Mouse (Mus musculus) gastrocnemius, postnatal 10 days (tissue): Measurements from ENCODE around the gene BC004004. TPM values are rescaled to one million over a fixed set of nuclear protein-coding genes. Genes with fewer than 3 reads are reported as not detected.
A peak's percentile ranks its signal among the peaks of the same experiment; 100 is the strongest.
"Not testable (repeated sequence)": the region's sequence is repeated elsewhere in the genome, so short reads cannot be mapped to it uniquely, and the experiment has no call there.

Experiments
- DNase-seq: peaks from one replicate; pipeline ENCODE4 v3.0.0; 2021; ENCODE audit warnings: mixed read lengths
- total RNA-seq, 2 experiments: library from RNA; stranded (reverse); gene quantifications; 2 replicates each; pipeline ENCODE4 v1.2.3; 2021

The BC004004 gene
- total RNA-seq, 2 experiments from 2014 or later, result 115 to 118 TPM

- DNase-seq, result peak; percentile 99
These were observed 79.2 kb downstream of the BC004004 start, which contains the start of gene Mtch1 for GRCm38 (mm10) chr17:29347645-29348256. Mtch1 (minus strand) TSS chr17:29347934.

DNA sequence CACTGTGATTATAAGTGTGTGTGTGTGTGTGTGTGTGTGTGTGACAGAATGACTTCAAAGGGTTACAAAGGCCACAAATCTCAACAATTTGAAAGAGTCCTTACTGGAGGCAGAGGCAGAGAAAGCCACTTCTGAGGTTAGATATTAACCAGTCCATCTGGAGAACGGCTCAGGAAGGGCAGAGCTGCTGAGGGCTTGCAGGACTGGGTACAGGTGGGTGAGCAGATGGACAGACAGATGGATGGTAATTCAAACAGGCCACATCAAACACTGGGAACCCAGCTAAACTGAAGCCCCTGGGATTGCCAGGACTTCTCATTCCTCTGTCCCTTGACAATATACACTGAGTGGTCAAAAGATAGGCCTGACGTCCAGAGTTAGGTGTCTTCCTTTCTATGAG lies 80.4 kb downstream of the BC004004 start:
- no peak for DNase-seq

GRCm38 (mm10) chr17:29351056-29351455 lies 82.5 kb downstream of the BC004004 start:
- not testable (repeated sequence) for DNase-seq

DNA sequence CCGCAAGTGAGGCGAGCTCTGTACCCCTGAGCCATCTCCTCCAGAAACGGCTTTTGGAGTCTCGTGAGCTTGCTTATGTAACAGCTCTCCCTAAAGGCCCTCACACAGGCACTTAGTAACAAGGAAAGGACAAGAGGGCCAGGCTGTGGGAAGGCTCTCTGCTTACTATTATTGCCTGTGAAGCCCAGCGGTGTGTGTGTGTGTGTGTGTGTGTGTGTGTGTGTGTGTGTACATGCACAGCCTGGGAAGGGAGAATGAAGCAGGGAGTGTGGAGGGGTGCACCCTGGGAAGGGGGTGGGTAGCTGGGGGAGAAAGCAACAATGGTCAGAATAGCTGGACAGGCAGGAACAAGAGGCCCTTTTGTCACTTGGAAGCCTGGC lies 86.9 kb downstream of the BC004004 start:
- no peak for DNase-seq

DNA sequence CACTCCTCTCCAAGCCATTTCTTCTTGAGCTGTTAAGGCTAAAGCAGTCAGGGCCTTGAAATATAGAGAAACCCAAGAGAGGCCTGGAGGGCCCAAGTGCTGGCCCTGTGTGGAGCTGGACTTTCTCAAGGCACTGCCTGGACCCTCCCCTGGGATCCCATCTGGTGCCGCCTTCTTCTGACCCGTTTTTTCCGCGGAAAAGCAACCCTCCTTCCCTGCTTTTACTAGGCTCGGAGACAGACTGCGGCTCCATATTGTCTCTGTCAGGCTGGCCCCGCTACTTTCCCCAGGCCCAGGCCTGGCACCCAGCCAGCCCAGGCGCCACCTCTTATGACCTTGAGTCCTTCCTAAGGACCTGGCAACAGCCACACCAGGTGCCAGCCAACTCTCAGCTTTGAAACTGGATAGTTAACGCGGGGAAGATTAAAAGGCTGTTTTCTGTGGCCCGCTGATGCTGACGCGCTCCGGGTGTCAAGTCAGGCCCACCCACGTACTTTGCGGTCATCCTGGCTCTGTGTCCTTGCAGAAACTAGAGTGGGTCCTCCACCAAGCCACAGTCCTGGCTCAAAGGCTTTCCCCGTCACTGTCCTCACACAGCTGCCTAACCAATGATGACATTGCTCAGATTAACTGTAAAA lies 87.4 kb downstream of the BC004004 start:
- peak; percentile 79 for DNase-seq

DNA sequence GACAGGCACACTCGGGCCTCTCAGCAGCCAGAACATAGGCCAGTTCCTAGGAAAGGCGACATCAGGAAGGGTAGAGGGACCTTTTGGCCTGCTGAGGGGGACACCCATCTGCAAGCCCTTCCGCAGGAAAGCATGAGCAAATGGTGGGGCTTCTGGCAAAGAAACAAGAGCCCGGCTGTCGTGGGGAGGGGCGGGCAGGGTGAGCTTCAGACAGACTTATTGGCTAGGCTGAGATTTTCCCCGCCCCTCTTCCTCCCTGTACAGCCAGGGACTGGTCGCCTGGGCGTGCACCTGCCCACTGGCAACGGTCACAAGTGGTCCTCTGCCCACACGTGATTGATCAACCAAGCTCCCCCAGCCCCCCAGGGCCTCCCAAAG lies 87.9 kb downstream of the BC004004 start:
- peak; percentile 71 for DNase-seq

DNA sequence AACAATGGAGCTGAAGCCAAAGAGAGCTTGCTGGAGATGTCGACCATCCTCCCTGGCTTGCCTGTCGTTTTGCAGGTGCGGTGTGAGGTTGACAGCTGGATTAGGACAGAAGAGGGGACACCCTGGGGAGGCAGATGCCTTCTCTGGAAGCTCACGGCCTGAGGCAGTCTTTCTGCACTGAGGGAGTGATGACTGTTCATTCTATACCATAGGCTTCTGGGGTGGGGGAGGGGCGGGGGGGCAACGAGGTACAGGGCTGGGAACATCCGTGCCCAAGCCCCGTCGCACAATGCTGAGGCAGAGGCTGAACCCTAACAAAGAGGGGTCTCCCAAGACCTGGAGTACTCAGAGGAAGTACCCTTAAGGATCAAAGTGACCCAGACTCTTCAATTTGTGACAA lies 88.3 kb downstream of the BC004004 start:
- DNase-seq, result no peak

DNA sequence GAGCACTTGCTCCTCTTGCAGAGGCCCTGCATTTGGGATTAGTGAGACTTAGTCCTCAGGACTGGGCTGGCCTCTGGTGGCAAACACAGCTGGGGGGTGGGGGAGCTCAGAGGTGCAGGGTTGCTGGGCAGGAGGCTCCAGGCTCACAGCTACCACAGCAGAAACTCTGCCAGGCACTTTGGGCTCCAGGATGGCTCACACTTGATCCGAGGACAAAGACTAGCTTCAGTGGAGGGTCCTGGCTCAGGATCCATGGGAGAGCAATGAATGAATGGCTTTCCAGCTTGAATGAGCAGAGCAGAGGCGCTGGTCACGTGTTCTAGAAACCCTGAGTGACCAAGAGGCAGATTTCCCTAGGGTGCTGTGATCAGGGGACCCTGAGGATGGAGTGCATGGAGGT lies 90.3 kb downstream of the BC004004 start:
- DNase-seq, result no peak

DNA sequence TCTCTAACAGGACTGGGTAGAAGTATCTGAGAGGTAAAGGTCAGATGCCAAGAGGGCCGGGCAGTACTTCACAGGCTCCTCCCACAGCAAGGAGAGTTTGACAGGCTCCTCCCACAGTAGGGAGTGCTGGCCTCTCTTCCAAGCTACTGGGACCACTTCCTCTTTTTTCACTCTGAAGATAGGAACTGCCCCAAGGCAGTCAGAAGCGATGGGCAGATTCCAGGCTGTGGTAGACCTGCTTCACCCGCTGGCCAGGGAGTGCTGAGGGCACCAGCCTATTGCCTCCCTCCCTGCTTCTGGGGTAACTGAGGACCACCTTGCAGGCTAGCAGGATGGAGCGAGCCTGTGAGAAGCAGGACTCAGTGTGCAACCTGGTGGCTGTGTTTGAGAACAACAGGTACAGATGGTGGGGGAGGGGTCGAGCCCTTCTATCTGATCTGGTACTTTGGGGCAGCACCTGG lies 92.2 kb downstream of the BC004004 start, which contains the start of gene Fgd2:
TSS of gene Fgd2 (plus strand) at position 154 of the 461 bp plus-strand sequence.
- DNase-seq, result no peak

DNA sequence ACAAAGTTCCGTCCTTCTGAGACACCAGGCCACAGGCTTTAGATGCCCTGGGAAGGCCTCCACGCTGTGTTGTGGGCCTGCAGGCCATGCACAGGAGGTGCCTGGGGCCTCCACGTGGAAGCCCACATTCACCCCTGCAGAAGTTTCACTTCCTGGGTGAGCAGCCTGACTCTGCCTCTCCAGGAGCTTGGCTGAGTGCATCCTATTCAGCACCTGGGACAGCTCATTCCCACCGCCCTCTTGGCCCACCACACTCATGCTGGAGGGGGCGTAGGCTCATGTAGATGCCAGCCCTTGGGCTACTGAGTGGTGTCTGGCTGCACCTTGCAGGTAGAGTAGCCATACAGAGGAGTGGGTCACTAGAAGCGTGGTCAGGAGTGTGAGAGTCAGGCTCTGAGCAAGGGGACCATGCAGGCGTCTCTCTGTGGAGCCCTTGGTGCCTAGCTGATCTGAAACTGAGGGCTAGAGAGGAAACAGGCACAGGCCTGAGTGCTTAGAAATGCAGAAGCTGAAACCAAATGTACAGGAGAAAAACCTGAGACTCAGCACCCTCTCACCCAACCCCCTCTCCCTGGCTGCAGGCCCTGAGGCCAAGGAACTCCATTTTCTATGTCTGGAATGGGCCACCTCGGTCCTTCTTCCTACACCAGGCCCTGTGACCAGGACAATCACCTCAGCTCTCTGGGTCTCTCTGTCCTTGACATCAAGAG lies 93.5 kb downstream of the BC004004 start:
- no peak for DNase-seq

- DNase-seq, result no peak
These were observed 94.5 kb downstream of the BC004004 start for GRCm38 (mm10) chr17:29363109-29363508.

Other genes starting within 250 kb of the BC004004 start
- 10 to 100 TPM; 91.3 to 94.2 TPM for gene Srsf3, start 236.2 kb upstream of the BC004004 start, total RNA-seq
- 10 to 100 TPM; 43.0 to 46.3 TPM for gene Cdkn1a, start 177.8 kb upstream of the BC004004 start, total RNA-seq
- gene Rab44, start 154.6 kb upstream of the BC004004 start, total RNA-seq, result 1 to 10 TPM in 1 of 2 experiments, under 1 TPM in 1; 0.68 to 1.6 TPM
- under 1 TPM; 0.32 to 0.49 TPM for gene Cpne5, start 30.6 kb upstream of the BC004004 start, total RNA-seq
- 10 to 100 TPM; 11.4 to 12.4 TPM for gene Ppil1, start 4.6 kb upstream of the BC004004 start, total RNA-seq
- 10 to 100 TPM; 38.8 to 45.1 TPM for gene Pi16, start 48.9 kb downstream of the BC004004 start, total RNA-seq
- gene Mtch1, start 79.1 kb downstream of the BC004004 start, total RNA-seq, result 100 to 1,000 TPM; 197 to 221 TPM
- gene Fgd2, start 92.1 kb downstream of the BC004004 start, total RNA-seq, result 1 to 10 TPM; 3.5 to 3.9 TPM
- 10 to 100 TPM; 15.0 to 23.3 TPM for gene Pim1, start 222.0 kb downstream of the BC004004 start, total RNA-seq